Mouse (Mus musculus) left cerebral cortex, adult 2 months (tissue): ENCODE measurements around the gene Tsc22d1. TPM values are rescaled to one million over a fixed set of nuclear protein-coding genes. Genes with fewer than 3 reads are reported as not detected.

ENCODE experiments used
- DNase-seq, 2 experiments: peaks; one replicate each; pipeline ENCODE4 v3.0.0; 2021 to 2022; ENCODE audit warnings: low spot score in 2 of 2, mixed read lengths in 1 of 2; ENCODE audit errors: extremely low spot score in 1 of 2
- H3K27ac ChIP-seq: fragments of 200-600 bp; 2 replicates; pipeline ENCODE4 v1.8.1; 2022
- H3K4me3 ChIP-seq: fragments of 200-600 bp; 2 replicates; pipeline ENCODE4 v1.8.1; 2022
- CTCF ChIP-seq: fragments of 200-600 bp; IDR thresholded peaks from 2 replicates; pipeline ENCODE4 v1.8.1; 2022; ENCODE audit warnings: antibody characterized with exemption, mild to moderate bottlenecking, moderate library complexity
- intact Hi-C: fragments of 180-260 bp; cut with DNase I; formaldehyde crosslinking; loops from one replicate; pipeline ENCODE4 v1.15.1; 2025
- total RNA-seq, 2 experiments: library from RNA; stranded (reverse); gene quantifications; 2 replicates each; pipeline ENCODE4 v1.2.3; 2021

The Tsc22d1 gene
- total RNA-seq, 2 experiments from 2014 or later, result 593 to 598 TPM

GRCm38 (mm10) chr14:76448987-76449386 is 34.2 kb downstream of the Tsc22d1 start:
- TF ChIP-seq CTCF, result no peak
- intact Hi-C loops, result no loop called here
- H3K4me3 ChIP-seq, result no peak overlapping the region
- no peak overlapping the region for H3K27ac ChIP-seq
- DNase-seq, result no peak

- no peak for TF ChIP-seq CTCF
- H3K4me3 ChIP-seq, result no peak overlapping the region
- intact Hi-C loops, result no loop called here
- H3K27ac ChIP-seq, result no peak overlapping the region
- DNase-seq, result no peak
Measured at GRCm38 (mm10) chr14:76451011-76451410, 36.2 kb downstream of the Tsc22d1 start.

GRCm38 (mm10) chr14:76452751-76453360 is 38.1 kb downstream of the Tsc22d1 start:
- intact Hi-C loops, result no loop called here
- no peak for DNase-seq
- no peak overlapping the region for H3K27ac ChIP-seq
- H3K4me3 ChIP-seq, result no peak overlapping the region
- no peak for TF ChIP-seq CTCF

- no peak for DNase-seq
- TF ChIP-seq CTCF, result no peak
- intact Hi-C loops, result no loop called here
Measured at GRCm38 (mm10) chr14:76454673-76455072, 39.9 kb downstream of the Tsc22d1 start.

GRCm38 (mm10) chr14:76455159-76455558 is 40.4 kb downstream of the Tsc22d1 start:
- no peak for DNase-seq
- no peak for TF ChIP-seq CTCF
- intact Hi-C loops, result no loop called here
- Histone ChIP-seq H3K4me3 (no peak overlapping the region), H3K27ac (no peak overlapping the region)

More at GRCm38 (mm10) chr14:76454673-76455072, 39.9 kb downstream of the Tsc22d1 start:
- Histone ChIP-seq H3K4me3 (no peak overlapping the region), H3K27ac (no peak overlapping the region)

GRCm38 (mm10) chr14:76457696-76458095 is 42.9 kb downstream of the Tsc22d1 start:
- no peak overlapping the region for H3K27ac ChIP-seq
- intact Hi-C loops, result no loop called here
- no peak for TF ChIP-seq CTCF
- DNase-seq, result no peak
- no peak overlapping the region for H3K4me3 ChIP-seq

- no peak for TF ChIP-seq CTCF
- no peak for DNase-seq
- H3K27ac ChIP-seq, result no peak overlapping the region
- H3K4me3 ChIP-seq, result no peak overlapping the region
- intact Hi-C loops, result no loop called here
Measured at GRCm38 (mm10) chr14:76460181-76460580, 45.4 kb downstream of the Tsc22d1 start.

GRCm38 (mm10) chr14:76461182-76461775 is 46.5 kb downstream of the Tsc22d1 start:
- intact Hi-C loops, result no loop called here
- DNase-seq, result no peak
- Histone ChIP-seq H3K27ac (no peak overlapping the region), H3K4me3 (no peak overlapping the region)
- no peak for TF ChIP-seq CTCF

GRCm38 (mm10) chr14:76463414-76464098 is 48.8 kb downstream of the Tsc22d1 start:
- Histone ChIP-seq H3K4me3 (no peak overlapping the region), H3K27ac (no peak overlapping the region)
- DNase-seq, result no peak
- no peak for TF ChIP-seq CTCF
- intact Hi-C loops, result no loop called here

GRCm38 (mm10) chr14:76464967-76465366 is 50.2 kb downstream of the Tsc22d1 start:
- DNase-seq, result no peak
- Histone ChIP-seq H3K27ac (no peak overlapping the region), H3K4me3 (no peak overlapping the region)
- no peak for TF ChIP-seq CTCF
- intact Hi-C loops, result no loop called here

- intact Hi-C loops, result no loop called here
- DNase-seq, result peak; percentile 61 to 72
- Histone ChIP-seq H3K27ac (no peak overlapping the region), H3K4me3 (no peak overlapping the region)
- TF ChIP-seq CTCF, result peak; percentile 74
Measured at GRCm38 (mm10) chr14:76466641-76467323, 52.0 kb downstream of the Tsc22d1 start.

- intact Hi-C loops, result no loop called here
- DNase-seq, result no peak
- no peak for TF ChIP-seq CTCF
- no peak overlapping the region for H3K27ac ChIP-seq
- H3K4me3 ChIP-seq, result no peak overlapping the region
Measured at GRCm38 (mm10) chr14:76467932-76468331, 53.2 kb downstream of the Tsc22d1 start.
